Mouse (Mus musculus) heart, postnatal 14 days (tissue): ENCODE results near the gene B3gnt8. TPM values are rescaled to one million over a fixed set of nuclear protein-coding genes. Genes with fewer than 3 reads are reported as not detected.

Experiments
- DNase-seq, 2 experiments: peaks; one replicate each; pipeline ENCODE4 v3.0.0; 2021 to 2022
- intact Hi-C: fragments of 180-260 bp; cut with DNase I; formaldehyde crosslinking; loops from one replicate; pipeline ENCODE4 v1.15.1; 2025
- total RNA-seq, 2 experiments: library from RNA; stranded (reverse); gene quantifications; 2 replicates each; pipeline ENCODE4 v1.2.3; 2021

Gene B3gnt8
- total RNA-seq, 2 experiments from 2014 or later, result 4.9 to 5.8 TPM

- intact Hi-C loops, result no loop called here
- no peak for DNase-seq
These were observed 25.8 kb downstream of the B3gnt8 start for GRCm38 (mm10) chr7:25652244-25652759.

DNA sequence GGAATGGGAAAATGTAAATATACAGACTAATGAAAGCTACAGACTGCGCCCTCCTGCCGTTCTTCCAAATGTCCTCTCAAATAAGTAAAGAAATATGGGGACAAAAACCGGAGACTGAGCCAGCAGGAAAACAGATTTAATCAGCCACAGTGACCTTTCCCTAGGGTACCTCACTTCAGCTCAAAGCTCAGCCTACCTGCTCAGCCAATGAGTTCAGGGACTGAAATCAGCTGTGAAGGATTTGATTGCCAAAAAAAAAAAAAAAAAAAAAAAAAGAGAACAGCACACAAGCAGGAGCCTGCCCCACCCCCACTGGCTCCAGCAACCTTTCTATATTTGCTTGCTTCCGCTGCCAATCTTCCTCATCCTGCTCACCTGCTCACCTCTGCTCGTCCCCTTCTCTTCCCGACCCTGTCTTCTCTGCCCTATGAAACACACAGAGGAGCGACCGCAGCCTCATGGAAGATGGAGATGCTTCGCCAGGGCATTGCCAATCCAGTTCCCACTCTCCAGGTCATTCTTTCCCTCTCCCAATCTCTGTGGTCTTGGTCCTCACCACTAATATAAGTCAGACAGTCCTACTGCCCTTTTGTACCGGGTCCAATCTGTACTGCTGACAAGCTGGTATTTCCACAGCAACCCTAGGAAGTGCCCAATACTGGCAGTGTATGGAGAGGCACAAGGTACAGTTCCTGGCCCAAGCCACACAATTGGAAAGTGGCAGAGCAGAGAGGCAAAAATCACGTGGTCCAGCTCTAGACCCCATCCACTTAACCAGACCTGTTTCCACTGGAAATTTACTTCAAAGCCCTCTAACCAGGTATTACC is 29.4 kb downstream of the B3gnt8 start:
- intact Hi-C loops, result no loop called here
- DNase-seq, result no peak

GRCm38 (mm10) chr7:25657785-25658184 is 31.3 kb downstream of the B3gnt8 start:
- DNase-seq, result no peak
- intact Hi-C loops, result no loop called here

GRCm38 (mm10) chr7:25658657-25659472 is 32.4 kb downstream of the B3gnt8 start, which contains the start of the genes Bckdha and Exosc5:
Bckdha (minus strand) TSS chr7:25658981.
Exosc5 (plus strand) TSS chr7:25659164.
- peak; percentile 99 for DNase-seq
- intact Hi-C loops, result no loop called here

- DNase-seq, result no peak
- intact Hi-C loops, result no loop called here
These were observed 39.9 kb downstream of the B3gnt8 start for GRCm38 (mm10) chr7:25666381-25666780.

DNA sequence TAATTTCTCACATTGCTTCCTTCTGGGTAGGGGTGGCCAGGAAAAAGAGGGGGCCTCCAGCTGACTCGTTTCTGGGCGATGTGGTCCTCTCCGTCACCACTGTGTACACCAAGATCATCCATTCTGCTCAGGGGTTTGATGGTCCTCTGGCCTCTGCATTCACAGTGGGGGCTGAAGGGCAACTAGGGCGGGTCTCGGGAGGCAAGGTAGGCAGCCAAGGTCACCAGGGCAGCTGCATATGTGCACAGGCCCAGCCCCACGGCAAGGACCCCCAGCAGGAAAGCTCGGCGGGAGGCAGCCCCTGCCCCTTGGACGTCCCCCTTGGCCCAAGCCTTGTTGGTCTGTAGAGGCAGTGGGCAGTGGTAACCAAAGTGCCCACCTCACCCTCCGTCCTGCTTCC is 42.7 kb downstream of the B3gnt8 start:
- no peak for DNase-seq
- intact Hi-C loops, result no loop called here

- no peak for DNase-seq
- intact Hi-C loops, result no loop called here
These were observed 43.2 kb downstream of the B3gnt8 start for GRCm38 (mm10) chr7:25669631-25670030.

GRCm38 (mm10) chr7:25670096-25670495 is 43.6 kb downstream of the B3gnt8 start:
- intact Hi-C loops, result no loop called here
- no peak for DNase-seq

GRCm38 (mm10) chr7:25671686-25672085 is 45.2 kb downstream of the B3gnt8 start:
- intact Hi-C loops, result no loop called here
- DNase-seq, result no peak

GRCm38 (mm10) chr7:25672442-25672841 is 46.0 kb downstream of the B3gnt8 start:
- intact Hi-C loops, result no loop called here
- DNase-seq, result no peak

DNA sequence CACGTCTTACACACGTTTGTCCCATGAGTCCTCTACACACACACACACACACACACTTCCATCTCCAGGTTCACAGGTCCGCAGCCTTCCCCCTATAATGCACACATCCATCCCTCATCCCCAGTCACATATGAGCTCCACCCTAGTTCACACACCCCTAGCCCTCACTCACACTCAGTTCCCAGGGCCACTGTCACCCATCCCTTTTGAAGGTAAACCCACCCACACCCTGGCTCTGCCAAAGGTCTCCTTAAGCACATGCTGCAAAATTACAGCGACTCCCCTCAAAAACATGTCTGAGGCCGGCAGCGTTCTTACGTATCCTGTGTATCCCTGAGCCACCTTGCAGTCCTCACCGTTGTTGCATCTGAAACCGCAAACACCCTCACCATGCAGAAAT is 47.8 kb downstream of the B3gnt8 start:
- intact Hi-C loops, result no loop called here

DNA sequence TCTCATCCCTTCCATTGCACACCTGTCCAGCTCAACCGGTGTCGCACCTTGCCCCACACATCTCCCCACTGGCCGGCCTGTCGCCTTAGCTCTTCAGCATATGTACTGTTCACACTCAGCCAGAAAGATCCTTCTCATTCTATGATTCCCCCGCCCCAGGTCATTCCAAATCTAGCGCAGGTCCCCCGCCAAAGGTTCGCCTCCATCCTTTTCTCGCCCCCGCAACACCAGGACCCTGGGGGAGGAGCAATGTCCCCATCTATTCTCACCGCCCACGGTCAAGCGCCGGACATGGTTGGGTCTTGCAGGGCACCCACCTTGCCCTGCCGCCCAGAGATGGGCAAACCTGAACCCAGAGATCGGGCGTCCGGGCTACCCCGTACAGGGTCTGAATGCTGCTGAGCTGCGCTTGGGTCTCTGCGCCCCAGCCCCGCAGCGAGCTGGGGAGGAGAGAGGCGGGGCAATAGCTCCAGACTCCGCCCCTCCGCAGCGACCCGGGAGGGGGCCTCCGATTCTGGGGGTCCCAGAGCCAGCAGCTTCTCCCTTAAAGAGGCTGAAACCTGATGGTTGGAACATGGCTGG is 48.4 kb downstream of the B3gnt8 start, which contains the start of gene Tmem91:
Gene Tmem91, minus strand, starts transcription at position 448 of the 582 bp plus-strand sequence.
- intact Hi-C loops, result no loop called here
- no peak for DNase-seq

More for the DNA sequence above, 47.8 kb downstream of the B3gnt8 start:
- no peak for DNase-seq

DNA sequence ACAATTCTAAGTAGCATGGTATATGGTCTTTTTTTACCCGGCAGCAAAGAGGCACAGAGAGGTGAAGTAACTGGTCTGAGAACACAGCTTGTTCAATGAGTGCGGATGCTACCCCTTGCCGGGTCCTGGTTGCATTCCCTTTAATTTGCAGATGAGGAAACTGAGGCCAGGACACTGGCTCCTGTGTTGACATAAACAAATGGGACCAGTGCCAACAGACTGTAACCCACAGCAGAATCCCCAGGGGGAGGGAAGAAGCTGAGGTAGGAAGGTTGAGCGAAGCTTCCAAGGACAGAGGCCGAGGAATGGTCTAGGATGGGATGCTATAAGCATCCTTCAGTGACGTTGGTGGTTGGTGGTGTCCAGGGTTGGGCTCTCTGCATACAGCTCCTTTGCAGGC is 49.0 kb downstream of the B3gnt8 start:
- no peak for DNase-seq
- intact Hi-C loops, result no loop called here

GRCm38 (mm10) chr7:25676085-25676781 is 49.8 kb downstream of the B3gnt8 start:
- peak; percentile 83 to 90 for DNase-seq
- intact Hi-C loops, result no loop called here

GRCm38 (mm10) chr7:25677013-25677412 is 50.6 kb downstream of the B3gnt8 start:
- DNase-seq, result no peak
- intact Hi-C loops, result no loop called here

GRCm38 (mm10) chr7:25679971-25680370 is 53.5 kb downstream of the B3gnt8 start:
- intact Hi-C loops, result no loop called here
- peak in 1 of 2 experiments; percentile 19 for DNase-seq

DNA sequence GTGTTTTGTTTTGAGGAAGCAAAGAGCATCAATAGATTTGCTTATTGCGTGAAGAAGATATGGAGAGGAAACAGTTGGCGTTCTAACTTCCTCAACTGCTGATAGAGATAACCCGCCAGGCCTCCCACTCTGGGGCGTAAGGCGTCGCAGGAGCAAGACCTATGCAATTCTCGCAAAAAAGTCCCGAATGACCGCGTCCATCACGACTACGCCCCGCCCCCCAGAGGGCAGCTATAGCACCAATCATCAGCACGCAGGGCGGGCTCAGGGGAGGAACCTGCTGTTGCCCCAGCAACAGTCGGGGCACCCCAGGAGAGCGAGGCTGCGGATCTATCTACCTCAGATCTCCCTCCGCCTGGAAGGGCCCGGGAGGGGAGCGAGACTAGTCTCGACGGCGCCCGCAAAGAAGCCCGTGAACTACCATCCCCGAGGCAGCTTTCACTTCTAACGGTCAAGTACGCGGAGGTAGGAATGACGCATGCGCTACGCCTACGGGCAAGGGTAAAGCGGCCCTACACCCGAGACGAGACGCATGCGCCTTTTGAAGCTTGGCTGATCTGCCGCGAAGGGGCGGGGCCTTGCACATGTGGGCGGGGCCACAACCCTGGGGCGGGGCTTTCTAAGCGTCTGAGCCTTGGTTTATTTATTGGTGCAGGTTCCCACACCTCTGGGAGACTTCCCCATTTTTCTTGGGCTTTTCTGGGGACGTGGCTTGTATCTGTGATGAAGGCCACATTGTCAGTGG is 54.2 kb downstream of the B3gnt8 start, which contains the start of gene B9d2:
Gene B9d2, plus strand, starts transcription at position 267 of the 745 bp plus-strand sequence.
- intact Hi-C loops, result no loop called here
- peak; percentile 96 to 97 for DNase-seq

DNA sequence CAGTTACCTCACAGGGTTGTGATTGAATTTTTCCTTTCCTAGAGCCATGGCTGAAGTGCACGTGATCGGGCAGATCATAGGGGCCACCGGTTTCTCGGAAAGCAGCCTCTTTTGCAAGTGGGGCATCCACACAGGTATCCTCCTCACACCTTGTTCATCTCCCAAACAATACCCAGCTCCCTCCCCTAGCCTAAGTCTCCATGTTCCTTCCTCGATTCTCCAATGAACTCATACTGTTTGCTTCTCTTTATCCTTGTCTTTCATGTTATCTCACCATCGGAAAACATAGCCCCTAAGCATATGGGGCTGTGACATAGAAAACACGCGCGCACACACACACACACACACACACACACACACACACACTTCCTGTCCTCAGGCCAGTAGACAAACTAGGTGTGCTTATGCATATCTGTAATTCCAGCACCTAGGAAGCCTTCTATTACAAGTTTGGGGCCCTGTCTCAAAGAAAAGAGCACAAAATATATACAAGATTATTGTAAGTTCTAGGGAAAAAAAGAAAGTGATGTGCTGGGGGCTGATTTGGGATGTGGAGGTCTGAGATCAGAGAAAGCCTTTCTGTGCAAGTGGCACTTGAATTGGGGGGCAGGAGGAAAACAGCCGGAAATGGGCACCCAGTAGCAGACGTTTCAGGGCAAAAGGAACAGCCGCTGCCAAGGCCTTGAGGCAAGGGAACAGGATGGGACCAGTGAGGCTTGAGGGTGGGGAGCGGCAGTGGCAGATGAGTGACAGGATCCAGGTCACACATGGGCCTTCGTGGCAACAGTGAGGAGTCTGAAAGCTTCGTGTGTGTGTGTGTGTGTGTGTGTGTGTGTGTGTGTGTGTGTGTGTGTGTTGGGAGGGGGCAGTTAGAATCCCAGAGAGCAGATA is 55.1 kb downstream of the B3gnt8 start:
- DNase-seq, result no peak
- intact Hi-C loops, result no loop called here
